9 mouse cellular contexts compared by ENCODE assay signal in the genomic region with DNA sequence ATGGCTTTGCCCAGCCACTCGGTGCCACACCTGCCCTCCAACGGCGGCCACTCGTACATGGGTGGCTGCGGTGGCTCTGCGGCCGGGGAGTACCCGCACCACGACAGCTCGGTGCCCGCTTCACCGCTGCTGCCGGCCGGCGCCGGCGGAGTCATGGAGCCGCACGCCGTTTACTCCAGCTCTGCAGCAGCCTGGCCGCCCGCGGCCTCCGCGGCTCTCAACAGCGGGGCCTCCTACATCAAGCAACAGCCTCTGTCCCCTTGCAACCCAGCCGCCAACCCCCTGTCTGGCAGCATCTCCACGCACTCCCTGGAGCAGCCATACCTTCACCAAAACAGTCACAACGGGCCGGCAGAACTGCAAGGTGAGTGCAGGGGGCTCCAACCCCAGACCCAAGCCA. TPM values are rescaled to one million over a fixed set of nuclear protein-coding genes. Genes with fewer than 3 reads are reported as not detected.
DNase-seq lines count a peak whose midpoint lies in the region; ATAC-seq and TF ChIP-seq lines count a peak whose summit lies in the region.
"Had no signal": no experiment of that assay in that cellular context is flagged by ENCODE, and none has a peak within 500 bp of the region (broad histone marks: within the 10 kb centered on the region; RNA-seq: fewer than 3 reads in every experiment).

No protein-coding gene starts in this region.

- H3K36me3 ChIP-seq in kidney, postnatal 0 days (ENCODE audit: insufficient read depth, low read length): no peaks in the 10 kb centered on the region
- no peaks in the 10 kb centered on the region for H3K36me3 ChIP-seq in forebrain, embryonic 11.5 days (ENCODE audit: control insufficient read depth, insufficient read depth, low read length)
- no peaks in the 10 kb centered on the region for H3K36me3 ChIP-seq in limb, embryonic 13.5 days
- no peaks in the 10 kb centered on the region for H3K36me3 ChIP-seq in neural tube, embryonic 13.5 days

- H3K27ac ChIP-seq in kidney, postnatal 0 days: no peak overlapping the region
- H3K27ac ChIP-seq in forebrain, embryonic 11.5 days (ENCODE audit: low read depth, low read length): no peak overlapping the region
- H3K27ac ChIP-seq in limb, embryonic 13.5 days: no peak overlapping the region
- H3K27ac ChIP-seq in neural tube, embryonic 13.5 days (replicated peaks): no peak overlapping the region

- H3K9me3 ChIP-seq in kidney, postnatal 0 days (replicated peaks; ENCODE audit: low read length): no peaks in the 10 kb centered on the region
- H3K9me3 ChIP-seq in forebrain, embryonic 11.5 days (ENCODE audit: control insufficient read depth, low read length): no peaks in the 10 kb centered on the region
- H3K9me3 ChIP-seq in limb, embryonic 13.5 days: no peaks in the 10 kb centered on the region
- no peaks in the 10 kb centered on the region for H3K9me3 ChIP-seq in neural tube, embryonic 13.5 days

- peaks cover 10% of the 10 kb centered on the region; the same call in 1 of the 2 replicates for H3K4me1 ChIP-seq in kidney, postnatal 0 days (replicated peaks; ENCODE audit: insufficient read depth, low read length)
- H3K4me1 ChIP-seq in forebrain, embryonic 11.5 days (replicated peaks; ENCODE audit: control insufficient read depth, insufficient read depth, low read length): peaks cover 12% of the 10 kb centered on the region; the same call in 1 of the 2 replicates
- H3K4me1 ChIP-seq in limb, embryonic 13.5 days: peaks cover 42% of the 10 kb centered on the region
- H3K4me1 ChIP-seq in neural tube, embryonic 13.5 days (replicated peaks): peaks cover 25% of the 10 kb centered on the region

- DNase-seq in kidney, postnatal 0 days (ENCODE audit: low spot score): no peak
- no peak for DNase-seq in kidney, adult 18-20 months
- no peak for DNase-seq in forebrain, embryonic 11.5 days (ENCODE audit: low spot score)
- DNase-seq in ovary, adult 18-20 months (ENCODE audit: low spot score): no peak
- no peak for DNase-seq in right cerebral cortex, postnatal 4 days
- DNase-seq: cerebellum, adult 9-11 months had no signal

- H3K4me3 ChIP-seq in kidney, postnatal 0 days (replicated peaks; ENCODE audit: low read depth, low read length): peak overlapping the region; percentile 59
- H3K4me3 ChIP-seq in forebrain, embryonic 11.5 days (ENCODE audit: low read depth, low read length): peak overlapping the region; percentile 36
- peak overlapping the region; percentile 56 for H3K4me3 ChIP-seq in limb, embryonic 13.5 days
- H3K4me3 ChIP-seq in neural tube, embryonic 13.5 days: peak overlapping the region; percentile 36

- H3K9ac ChIP-seq in kidney, postnatal 0 days (ENCODE audit: low read depth, low read length): 0 out of 2 replicates have a peak overlapping the region, but pooled peaks have one; percentile 49
- H3K9ac ChIP-seq in forebrain, embryonic 11.5 days (ENCODE audit: low read length): no peak overlapping the region
- H3K9ac ChIP-seq in limb, embryonic 13.5 days: no peak overlapping the region; the same call in 1 of the 2 replicates
- H3K9ac ChIP-seq in neural tube, embryonic 13.5 days: peak overlapping the region; percentile 48; the same call in 1 of the 2 replicates

- peaks cover 98% of the 10 kb centered on the region for H3K27me3 ChIP-seq in kidney, postnatal 0 days (ENCODE audit: insufficient read depth, low read length)
- peaks cover 98% of the 10 kb centered on the region for H3K27me3 ChIP-seq in forebrain, embryonic 11.5 days (ENCODE audit: control insufficient read depth, insufficient read depth, low read length)
- H3K27me3 ChIP-seq in limb, embryonic 13.5 days: peaks cover 99% of the 10 kb centered on the region
- H3K27me3 ChIP-seq in neural tube, embryonic 13.5 days: peaks cover 100% of the 10 kb centered on the region

- WGBS in kidney, postnatal 0 days: 7% methylated on average over 30 of the region's 30 CpGs
- under 1% methylated on average over 30 of the region's 30 CpGs for WGBS in forebrain, embryonic 11.5 days
- 1% methylated on average over 26 of the region's 30 CpGs for WGBS in limb, embryonic 13.5 days
- WGBS in neural tube, embryonic 13.5 days: 1% methylated on average over 29 of the region's 30 CpGs

- ATAC-seq in kidney, postnatal 0 days (replicated peaks; ENCODE audit: low FRiP score, low read depth): no peak
- ATAC-seq in forebrain, embryonic 11.5 days (replicated peaks; ENCODE audit: low FRiP score): no peak
- ATAC-seq in limb, embryonic 13.5 days (ENCODE audit: low FRiP score, low read depth): no peak
- ATAC-seq in neural tube, embryonic 13.5 days (ENCODE audit: low read depth): no peak
- ATAC-seq in activated CD4-positive, CD25-positive, alpha-beta regulatory T cell, adult 4 months: no peak

- TF ChIP-seq CTCF in kidney, postnatal 0 days (IDR thresholded peaks at IDR 0.05; ENCODE audit: low read depth): no peak

- peak overlapping the region; percentile 99 for H3K4me2 ChIP-seq in kidney, postnatal 0 days (ENCODE audit: low read length)
- peak overlapping the region; percentile 74; the same call in 1 of the 2 replicates for H3K4me2 ChIP-seq in forebrain, embryonic 11.5 days (ENCODE audit: low read depth, low read length, severe bottlenecking)
- H3K4me2 ChIP-seq in limb, embryonic 13.5 days (replicated peaks): peak overlapping the region; percentile 99
- peak overlapping the region; percentile 58 for H3K4me2 ChIP-seq in neural tube, embryonic 13.5 days

RNA-seq across cellular contexts. Expression of gene Foxf1, which starts 0.8 kb away (rescaled TPM):
- 0.37 and 1.1 TPM in 2 replicates for polyA plus RNA-seq in kidney, postnatal 0 days (2015; fragmentation: Nextera tagmentation; extraction: Ambion mirVana)
- 0.17 and 0.91 TPM in 2 replicates for polyA plus RNA-seq in forebrain, embryonic 11.5 days (2014; fragmentation: Nextera tagmentation; extraction: Ambion mirVana)
- 0.43 and 0.86 TPM in 2 replicates for polyA plus RNA-seq in limb, embryonic 13.5 days (2015; fragmentation: Nextera tagmentation; extraction: Ambion mirVana)
- polyA plus RNA-seq in neural tube, embryonic 13.5 days (2015; fragmentation: Nextera tagmentation; extraction: Ambion mirVana): 1.2 and 2.1 TPM in 2 replicates
- not detected for polyA plus RNA-seq in activated CD4-positive, CD25-positive, alpha-beta regulatory T cell, adult 4 months (2017; shearing (Covaris generic))

RNA-seq across cellular contexts. Expression of gene Mthfsd, which starts 23.2 kb away (rescaled TPM):
- polyA plus RNA-seq in kidney, postnatal 0 days (2015; fragmentation: Nextera tagmentation; extraction: Ambion mirVana): 56.0 and 60.3 TPM in 2 replicates
- polyA plus RNA-seq in forebrain, embryonic 11.5 days (2014; fragmentation: Nextera tagmentation; extraction: Ambion mirVana): 52.8 and 58.7 TPM in 2 replicates
- polyA plus RNA-seq in limb, embryonic 13.5 days (2015; fragmentation: Nextera tagmentation; extraction: Ambion mirVana): 65.4 and 76.9 TPM in 2 replicates
- 50.6 and 53.8 TPM in 2 replicates for polyA plus RNA-seq in neural tube, embryonic 13.5 days (2015; fragmentation: Nextera tagmentation; extraction: Ambion mirVana)
- polyA plus RNA-seq in activated CD4-positive, CD25-positive, alpha-beta regulatory T cell, adult 4 months (2017; shearing (Covaris generic)): 10 to 100 TPM; 16.1 to 24.7 TPM

RNA-seq across cellular contexts. Expression of gene Foxc2, which starts 31.0 kb away (rescaled TPM):
- polyA plus RNA-seq in kidney, postnatal 0 days (2015; fragmentation: Nextera tagmentation; extraction: Ambion mirVana): 33.0 and 42.5 TPM in 2 replicates
- polyA plus RNA-seq in forebrain, embryonic 11.5 days (2014; fragmentation: Nextera tagmentation; extraction: Ambion mirVana): 6.1 and 6.3 TPM in 2 replicates
- polyA plus RNA-seq in limb, embryonic 13.5 days (2015; fragmentation: Nextera tagmentation; extraction: Ambion mirVana): 7.5 and 8.3 TPM in 2 replicates
- polyA plus RNA-seq in neural tube, embryonic 13.5 days (2015; fragmentation: Nextera tagmentation; extraction: Ambion mirVana): 6.5 and 7.6 TPM in 2 replicates
- not detected for polyA plus RNA-seq in activated CD4-positive, CD25-positive, alpha-beta regulatory T cell, adult 4 months (2017; shearing (Covaris generic))

RNA-seq across cellular contexts. Expression of gene Foxl1, which starts 42.7 kb away (rescaled TPM):
- polyA plus RNA-seq in kidney, postnatal 0 days (2015; fragmentation: Nextera tagmentation; extraction: Ambion mirVana): 6.4 and 8.3 TPM in 2 replicates
- 0.39 and 0.81 TPM in 2 replicates for polyA plus RNA-seq in forebrain, embryonic 11.5 days (2014; fragmentation: Nextera tagmentation; extraction: Ambion mirVana)
- polyA plus RNA-seq in limb, embryonic 13.5 days (2015; fragmentation: Nextera tagmentation; extraction: Ambion mirVana): 0.15 and 0.18 TPM in 2 replicates
- polyA plus RNA-seq in neural tube, embryonic 13.5 days (2015; fragmentation: Nextera tagmentation; extraction: Ambion mirVana): 0.70 and 0.84 TPM in 2 replicates
- not detected for polyA plus RNA-seq in activated CD4-positive, CD25-positive, alpha-beta regulatory T cell, adult 4 months (2017; shearing (Covaris generic))

Comparison
In these comparisons a context has a peak if more than half of its experiments do, and no peak if none do; other contexts are left out.
1. H3K9ac ChIP-seq: peak in kidney, postnatal 0 days (single experiment) and neural tube, embryonic 13.5 days (single experiment); none in forebrain, embryonic 11.5 days (single experiment) and limb, embryonic 13.5 days (single experiment).
2. Peak in every context shown above with its lines, with median percentiles within 50 percentile points of each other: H3K4me2 ChIP-seq and H3K4me3 ChIP-seq.